Mouse (Mus musculus) embryonic facial prominence, embryonic 11.5 days (tissue): ENCODE results near the gene Nol3. TPM values are rescaled to one million over a fixed set of nuclear protein-coding genes. Genes with fewer than 3 reads are reported as not detected.
"Not testable (repeated sequence)": the region's sequence is repeated elsewhere in the genome, so short reads cannot be mapped to it uniquely, and the experiment has no call there.

ENCODE experiments used
- ATAC-seq: fragments of 200-750 bp; cut with Nextera tagmentation; replicated peaks from 2 replicates; pipeline ENCODE4 v1.8.0; 2017; ENCODE audit warnings: low read depth; ENCODE audit not compliant: insufficient number of reproducible peaks, low FRiP score, low TSS enrichment
- DNase-seq: peaks from one replicate; pipeline ENCODE4 v3.0.0-alpha.2; 2015; ENCODE audit warnings: low spot score
- H3K27ac ChIP-seq: fragments of 300-500 bp; sonication (generic); replicated peaks from 2 replicates; pipeline ENCODE4 v1.5.1; 2014; ENCODE audit warnings: mild to moderate bottlenecking, low read depth, low read length, control low read depth
- H3K27me3 ChIP-seq: fragments of 300-500 bp; sonication (generic); 2 replicates; pipeline ENCODE4 v1.6.1; 2014; ENCODE audit warnings: mild to moderate bottlenecking, low read length, moderate library complexity, mixed read lengths; ENCODE audit not compliant: control insufficient read depth, insufficient read depth
- H3K36me3 ChIP-seq: fragments of 300-500 bp; sonication (generic); replicated peaks from 2 replicates; pipeline ENCODE4 v1.6.1; 2014; ENCODE audit warnings: low read depth, mild to moderate bottlenecking, low read length, moderate library complexity, mixed read lengths; ENCODE audit not compliant: control insufficient read depth, insufficient read depth
- H3K4me1 ChIP-seq: fragments of 300-500 bp; sonication (generic); 2 replicates; pipeline ENCODE4 v1.6.1; 2014; ENCODE audit warnings: low read length, mixed read lengths; ENCODE audit not compliant: control insufficient read depth, insufficient read depth
- H3K4me2 ChIP-seq: fragments of 300-500 bp; sonication (generic); 2 replicates; pipeline ENCODE4 v1.6.1; 2014; ENCODE audit warnings: low read depth, mild to moderate bottlenecking, control low read depth, low read length, moderate library complexity
- H3K4me3 ChIP-seq: fragments of 300-500 bp; sonication (generic); 2 replicates; pipeline ENCODE4 v1.5.1; 2014; ENCODE audit warnings: low read depth, low read length, control low read depth
- H3K9ac ChIP-seq: fragments of 300-500 bp; sonication (generic); replicated peaks from 2 replicates; pipeline ENCODE4 v1.6.1; 2014; ENCODE audit warnings: mild to moderate bottlenecking, control low read depth, low read length
- H3K9me3 ChIP-seq: fragments of 300-500 bp; sonication (generic); replicated peaks from 2 replicates; pipeline ENCODE4 v1.6.1; 2016; ENCODE audit warnings: mild to moderate bottlenecking, low read length, inconsistent platforms, mixed read lengths; ENCODE audit not compliant: control insufficient read depth
- WGBS: fragments of 180-500 bp; shearing (Covaris S2); extraction: QIAGEN DNeasy Blood & Tissue Kit; methylation state at CpG from one replicate; pipeline ENCODE4 v1.1.7; 2014; 5-methylcytosine and 5-hydroxymethylcytosine counted together
- polyA plus RNA-seq: library from polyadenylated mRNA; unstranded; fragments of >200 nt; fragmentation: Nextera tagmentation; extraction: Ambion mirVana; gene quantifications from 2 replicates; pipeline ENCODE4 v1.2.1, GENCODE M21; 2014

Gene Nol3
- polyA plus RNA-seq, 1 experiment from 2014 or later = 0.84 TPM

DNA sequence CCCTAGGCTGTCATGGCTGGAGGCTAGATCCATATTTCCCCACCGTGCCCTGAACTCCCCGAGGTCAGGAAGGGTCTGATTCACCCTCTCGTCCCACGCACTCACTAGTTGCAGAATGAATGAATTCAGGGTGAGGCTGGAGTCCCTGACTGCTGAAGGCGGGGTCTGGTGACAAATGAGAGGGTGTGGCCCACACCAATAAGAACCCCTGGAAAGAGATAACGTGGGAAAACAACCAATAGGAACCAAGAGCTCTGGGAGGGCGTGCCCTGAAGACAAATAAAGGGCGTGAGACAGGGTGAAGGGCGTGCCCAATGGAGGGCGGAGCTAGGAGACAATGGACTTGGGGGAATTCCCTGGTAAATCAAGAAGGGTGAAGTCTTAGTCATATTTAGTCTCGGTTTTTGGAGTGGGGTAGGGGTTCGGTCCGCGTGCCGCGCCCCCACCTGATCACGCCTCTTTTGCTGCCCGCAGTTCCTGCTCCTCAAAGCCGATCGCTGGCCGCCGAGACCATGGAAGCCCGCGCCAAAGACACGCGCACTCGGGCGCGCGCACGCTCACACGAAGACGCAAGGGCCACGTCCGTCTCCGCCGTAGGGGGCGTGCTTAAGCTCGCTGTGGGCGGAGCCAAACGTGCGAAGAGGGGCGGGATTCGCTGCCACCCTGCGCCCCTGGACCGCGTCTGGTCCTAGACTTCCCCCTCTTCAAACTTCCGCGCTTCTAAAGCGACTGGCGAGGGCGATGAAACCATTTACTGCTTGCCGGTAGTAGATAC, 13.2 kb downstream of the Nol3 start:
- Histone ChIP-seq H3K27ac (0 out of 2 replicates have a peak overlapping the region, but pooled peaks have one; percentile 41), H3K4me2 (peak overlapping the region; percentile 69), H3K9me3 (no peaks in the 10 kb centered on the region), H3K4me3 (peak overlapping the region; percentile 47), H3K27me3 (peaks cover 12% of the 10 kb centered on the region), H3K36me3 (no peaks in the 10 kb centered on the region), H3K4me1 (peaks cover 5% of the 10 kb centered on the region; the same call in 1 of the 2 replicates), H3K9ac (peak overlapping the region; percentile 74)
- peak; percentile 89 for ATAC-seq
- WGBS = under 1% methylated on average over 53 of the region's 53 CpGs
- DNase-seq = peak; percentile 97

DNA sequence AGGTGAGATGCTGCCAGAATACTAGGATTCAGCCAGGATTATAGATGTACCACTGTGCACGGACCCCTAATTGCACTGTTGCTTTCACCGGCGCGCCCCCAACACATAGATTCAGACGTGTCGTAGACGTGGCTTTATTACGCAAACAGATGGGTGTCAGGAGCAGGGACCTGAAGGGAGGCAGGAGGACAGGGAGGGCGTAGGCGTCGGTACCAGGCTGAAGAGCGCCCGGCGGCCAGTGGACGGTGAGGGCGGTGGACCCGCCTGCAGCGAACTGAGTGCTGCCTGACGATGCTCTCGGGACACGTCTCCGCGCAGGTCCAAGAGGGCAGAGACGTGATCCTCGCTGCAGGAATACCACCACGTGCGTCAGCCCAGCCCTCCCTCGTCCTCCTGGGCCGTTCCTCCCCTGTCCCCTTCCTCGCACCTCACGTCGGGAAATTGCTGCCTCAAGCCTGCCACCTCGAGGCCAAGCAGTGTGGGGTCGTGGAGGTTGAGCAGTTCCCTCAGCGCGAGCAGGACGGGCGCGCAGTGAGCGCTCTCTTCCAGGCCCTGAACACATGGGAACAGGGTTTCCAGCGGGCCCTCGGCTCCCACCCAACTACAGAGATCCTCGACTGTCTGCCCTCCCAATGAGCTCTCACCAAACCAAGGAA, 14.0 kb downstream of the Nol3 start, which contains the start of gene 4931428F04Rik:
Gene 4931428F04Rik (minus strand): TSS at position 60 of the 656 bp plus-strand sequence.
- peak within 1 kb of the TSS; percentile 74 for H3K9ac ChIP-seq
- 0 out of 2 replicates have a peak within 1 kb of the TSS, but pooled peaks have one; percentile 41 for H3K27ac ChIP-seq
- no peaks in the 10 kb centered on the region for H3K36me3 ChIP-seq
- DNase-seq (peak; percentile 67), ATAC-seq (peak; percentile 24)
- H3K9me3 ChIP-seq = no peaks in the 10 kb centered on the region
- peak within 1 kb of the TSS; percentile 69 for H3K4me2 ChIP-seq
- H3K27me3 ChIP-seq = peaks cover 12% of the 10 kb centered on the region
- peaks cover 5% of the 10 kb centered on the region; the same call in 1 of the 2 replicates for H3K4me1 ChIP-seq
- peak within 1 kb of the TSS; percentile 47 for H3K4me3 ChIP-seq
- 2% methylated on average over 40 of the region's 43 CpGs for WGBS

DNA sequence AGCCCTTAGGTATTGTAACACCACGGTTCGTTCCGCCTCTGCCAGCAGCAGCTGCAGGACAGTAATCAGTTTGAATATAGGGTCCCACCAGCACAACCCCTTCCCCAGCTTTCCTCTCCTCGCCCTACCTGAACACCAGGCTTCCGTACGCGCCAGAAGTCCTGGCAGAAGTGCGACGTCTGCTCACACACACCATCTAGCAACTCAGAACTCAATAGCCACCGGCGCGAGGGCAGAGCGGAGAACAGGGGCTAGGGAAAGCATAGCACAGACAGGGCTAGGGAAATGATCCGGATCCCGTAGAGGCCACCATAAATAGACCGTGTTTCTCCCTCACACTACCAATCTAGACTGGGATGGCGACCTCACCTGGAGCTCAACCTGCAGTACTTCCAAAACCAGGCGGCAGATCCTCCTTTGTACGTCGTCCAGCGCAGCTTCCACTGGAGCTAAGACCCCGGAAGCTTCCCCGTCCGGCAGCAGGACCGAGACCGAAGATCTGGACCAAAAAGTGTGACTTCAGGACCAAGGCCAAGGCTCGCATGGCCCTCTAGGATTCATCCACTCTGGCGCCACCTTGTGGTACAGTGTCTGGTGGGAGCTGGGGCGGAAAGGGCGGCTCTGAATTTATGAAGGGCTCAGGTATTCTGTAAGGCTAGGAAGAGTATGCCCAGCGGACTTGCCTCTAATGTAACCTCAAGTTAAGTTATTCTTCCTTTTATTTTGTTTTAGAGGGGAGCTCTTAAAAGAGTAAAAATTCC, 14.8 kb downstream of the Nol3 start:
- no peak for ATAC-seq
- 7% methylated on average over 31 of the region's 31 CpGs for WGBS
- H3K4me1 ChIP-seq = peaks cover 5% of the 10 kb centered on the region; the same call in 1 of the 2 replicates
- peak; percentile 96 for DNase-seq
- peak overlapping the region; percentile 69 for H3K4me2 ChIP-seq
- no peak overlapping the region for H3K9ac ChIP-seq
- no peaks in the 10 kb centered on the region for H3K36me3 ChIP-seq
- H3K9me3 ChIP-seq = no peaks in the 10 kb centered on the region
- peak overlapping the region; percentile 47 for H3K4me3 ChIP-seq
- H3K27ac ChIP-seq = no peak overlapping the region
- peaks cover 12% of the 10 kb centered on the region for H3K27me3 ChIP-seq

GRCm38 (mm10) chr8:105291364-105291763, 15.4 kb downstream of the Nol3 start:
- H3K36me3 ChIP-seq, H3K4me2 ChIP-seq, H3K4me3 ChIP-seq, H3K9me3 ChIP-seq, H3K4me1 ChIP-seq, H3K9ac ChIP-seq, H3K27ac ChIP-seq, ATAC-seq, DNase-seq: not testable (repeated sequence)
- peaks cover 12% of the 10 kb centered on the region for H3K27me3 ChIP-seq
- 85% methylated on average over 8 of the region's 8 CpGs for WGBS

DNA sequence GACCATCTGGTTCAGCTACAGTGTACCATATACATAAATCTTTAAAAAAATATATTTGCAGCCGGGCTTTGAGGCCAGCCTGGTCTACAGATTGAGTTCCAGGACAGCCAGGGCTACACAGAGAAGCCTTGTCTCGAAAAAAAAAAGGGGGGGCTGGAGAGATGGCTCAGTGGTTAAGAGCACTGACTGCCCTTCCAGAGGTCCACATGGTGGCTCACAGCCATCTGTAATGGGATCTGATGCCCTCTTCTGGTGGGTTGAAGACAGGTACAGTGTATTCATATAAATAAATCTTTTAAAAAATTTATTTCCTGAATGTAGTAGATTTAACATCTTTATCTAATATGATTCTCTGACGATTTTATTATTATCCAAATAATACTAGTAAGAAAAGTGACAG, 15.9 kb downstream of the Nol3 start:
- DNase-seq, H3K27ac ChIP-seq, H3K36me3 ChIP-seq, H3K4me2 ChIP-seq, H3K4me1 ChIP-seq, H3K4me3 ChIP-seq, H3K9me3 ChIP-seq, ATAC-seq, H3K9ac ChIP-seq: not testable (repeated sequence)
- peaks cover 12% of the 10 kb centered on the region for H3K27me3 ChIP-seq
- 80% methylated on average over 3 of the region's 3 CpGs for WGBS

DNA sequence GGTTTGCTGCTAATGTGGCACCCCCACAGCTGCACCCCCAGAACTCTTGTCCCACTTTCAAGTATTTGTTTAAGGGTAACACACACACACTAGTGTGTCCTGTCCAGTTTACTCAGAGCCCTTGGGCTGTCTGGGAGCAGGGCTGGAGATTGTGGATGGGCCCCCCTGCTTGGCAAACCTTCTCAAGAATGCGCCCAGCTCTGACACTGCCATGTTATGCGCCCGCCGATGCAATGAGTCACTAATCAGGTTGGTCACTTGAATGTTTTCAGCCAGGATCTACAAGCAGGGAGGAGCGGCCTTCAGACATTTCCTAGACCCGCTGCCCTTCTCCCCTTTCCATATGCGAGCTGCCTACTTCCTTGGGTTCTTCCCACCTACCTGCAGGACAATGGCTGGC, 16.5 kb downstream of the Nol3 start:
- H3K4me1 ChIP-seq = peaks cover 5% of the 10 kb centered on the region; the same call in 1 of the 2 replicates
- no peaks in the 10 kb centered on the region for H3K9me3 ChIP-seq
- 78% methylated on average over 7 of the region's 7 CpGs for WGBS
- ATAC-seq (no peak), DNase-seq (no peak)
- peaks cover 12% of the 10 kb centered on the region for H3K27me3 ChIP-seq
- H3K27ac ChIP-seq = no peak overlapping the region
- no peaks in the 10 kb centered on the region for H3K36me3 ChIP-seq
- no peak overlapping the region for H3K4me3 ChIP-seq
- H3K9ac ChIP-seq = no peak overlapping the region
- H3K4me2 ChIP-seq = no peak overlapping the region

DNA sequence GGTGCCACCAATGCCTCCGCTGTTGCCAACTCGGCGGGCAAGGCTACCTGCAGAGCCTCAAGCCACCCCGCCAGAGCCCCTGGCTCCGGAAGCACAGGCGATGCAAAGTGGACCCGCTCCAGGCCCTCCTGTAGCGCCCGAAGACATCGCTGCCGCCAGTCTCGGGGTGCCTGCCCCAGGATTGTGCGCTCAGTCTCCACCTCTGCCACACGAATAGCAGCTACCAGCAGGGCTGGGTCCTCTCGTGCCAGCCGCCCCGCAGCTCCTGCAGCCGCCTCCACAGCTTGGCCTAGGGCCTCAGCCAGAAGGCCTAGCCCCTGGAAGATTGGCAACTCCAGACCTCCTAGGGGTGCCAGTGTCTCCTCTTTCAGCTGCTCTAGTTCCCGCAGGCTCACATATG, 17.5 kb downstream of the Nol3 start:
- peaks cover 5% of the 10 kb centered on the region; the same call in 1 of the 2 replicates for H3K4me1 ChIP-seq
- no peaks in the 10 kb centered on the region for H3K36me3 ChIP-seq
- ATAC-seq = no peak
- H3K4me2 ChIP-seq = no peak overlapping the region
- DNase-seq = no peak
- H3K27ac ChIP-seq = no peak overlapping the region
- no peaks in the 10 kb centered on the region for H3K9me3 ChIP-seq
- no peak overlapping the region for H3K4me3 ChIP-seq
- WGBS = 65% methylated on average over 19 of the region's 19 CpGs
- H3K9ac ChIP-seq = no peak overlapping the region
- H3K27me3 ChIP-seq = peaks cover 12% of the 10 kb centered on the region
